8 mouse cellular contexts compared by ENCODE assay signal in the genomic region with DNA sequence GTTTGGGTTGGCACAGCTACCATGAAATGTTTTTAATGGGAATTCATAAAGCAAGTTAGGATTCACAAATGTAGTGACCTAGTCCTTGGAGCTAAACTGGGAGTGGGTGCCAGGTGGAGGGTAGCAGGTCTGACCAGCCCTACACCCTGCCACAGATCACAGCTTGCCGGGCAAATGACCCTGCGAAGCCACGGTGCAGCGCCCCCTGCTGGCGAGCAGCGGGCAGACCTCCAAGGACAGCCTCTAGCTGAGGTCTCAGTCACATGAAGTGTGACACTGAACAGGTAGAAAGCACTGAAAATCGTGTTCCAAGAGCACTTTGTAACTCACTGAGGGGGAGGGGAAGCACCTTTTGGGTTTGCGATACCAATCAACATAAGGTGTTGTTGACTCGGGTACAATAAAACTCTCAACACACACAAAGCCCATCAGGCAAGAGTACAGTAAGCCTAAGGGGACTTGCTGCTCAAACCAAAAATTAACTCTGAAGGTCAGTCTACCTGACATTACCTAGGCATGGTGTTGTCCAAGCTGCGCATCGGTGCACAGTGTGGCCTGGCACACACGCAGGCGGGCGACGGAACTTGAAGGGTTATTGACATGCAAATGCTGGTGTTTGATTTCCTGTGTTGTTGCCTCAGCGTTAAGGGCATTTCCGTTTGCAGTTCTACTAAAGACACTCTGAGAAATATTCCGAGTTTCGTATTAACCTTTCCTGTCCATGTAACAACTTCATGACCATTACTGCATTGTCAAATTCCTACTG.
DNase-seq lines count a peak whose midpoint lies in the region; TF ChIP-seq lines count a peak whose summit lies in the region.
"Had no signal": no experiment of that assay in that cellular context is flagged by ENCODE, and none has a peak within 500 bp of the region (broad histone marks: within the 10 kb centered on the region; RNA-seq: fewer than 3 reads in every experiment).

No protein-coding gene starts in this region.

- H3K4me3 ChIP-seq in layer of hippocampus, adult 2 months = no peak overlapping the region
- peak overlapping the region in 1 of 2 experiments; percentile 23; a peak in 1 of 4 replicates for H3K4me3 ChIP-seq in ES-E14 (ENCODE audit: insufficient read depth in 1 of 2, low read depth in 1 of 2, low read length in 2 of 2, poor library complexity in 1 of 2, severe bottlenecking in 1 of 2)
- H3K4me3 ChIP-seq: lung, embryonic 15.5 days had no signal

- no peak overlapping the region for H3K27ac ChIP-seq in layer of hippocampus, adult 2 months
- H3K27ac ChIP-seq in ES-E14 (ENCODE audit: insufficient read depth, low read depth, low read length, poor library complexity, severe bottlenecking) = no peak overlapping the region
- H3K27ac ChIP-seq: lung, embryonic 15.5 days had no signal

- H3K36me3 ChIP-seq in ES-E14 (ENCODE audit: control insufficient read depth, insufficient read depth, low read length, poor library complexity, severe bottlenecking) = peaks cover 28% of the 10 kb centered on the region
- H3K36me3 ChIP-seq: lung, embryonic 15.5 days had no signal

- no peak overlapping the region for H3K9ac ChIP-seq in ES-E14 (ENCODE audit: insufficient read depth, low read depth, low read length, poor library complexity, severe bottlenecking)
- H3K9ac ChIP-seq: lung, embryonic 15.5 days had no signal

- TF ChIP-seq CTCF in layer of hippocampus, adult 2 months (conservative IDR thresholded peaks at IDR 0.05) = peak; percentile 84

- peaks cover 0 to 8% of the 10 kb centered on the region in 2 experiments; a peak in 1 of 4 replicates for H3K4me1 ChIP-seq in ES-E14 (ENCODE audit: control insufficient read depth in 2 of 2, insufficient read depth in 2 of 2, low read length in 2 of 2, poor library complexity in 1 of 2)
- H3K4me1 ChIP-seq: lung, embryonic 15.5 days had no signal

- in situ Hi-C loops in ES-E14 (cut with MboI; ENCODE audit: low sequenced_read_pairs in 2 of 2, unreplicated experiment in 2 of 2) = no loop called here

- no peak for DNase-seq in layer of hippocampus, adult 2 months (ENCODE audit: low spot score in 2 of 2)
- no peak for DNase-seq in layer of hippocampus, adult 11-12 months (ENCODE audit: low spot score)
- DNase-seq in ES-E14 (ENCODE audit: low read depth, low spot score) = peak; percentile 39
- DNase-seq in adrenal gland, postnatal 10 days = peak; percentile 73
- DNase-seq in heart, postnatal 14 days = peak; percentile 57 to 70
- peak; percentile 20 for DNase-seq in mesoderm, embryonic 11.5 days (ENCODE audit: low read depth, low spot score)
- no peak for DNase-seq in layer of hippocampus, adult 8-10 months (ENCODE audit: low spot score in 2 of 2)

- H3K9me3 ChIP-seq in ES-E14 (ENCODE audit: control insufficient read depth, insufficient read depth, low read depth, low read length) = no peaks in the 10 kb centered on the region
- H3K9me3 ChIP-seq: lung, embryonic 15.5 days had no signal

- intact Hi-C loops in heart, postnatal 14 days (cut with DNase I) = no loop called here

TF ChIP-seq in ES-E14, 5 proteins besides CTCF, POLR2A, EP300 and RAD21:
- TF ChIP-seq ZC3H11A (IDR thresholded peaks at IDR 0.05; ENCODE audit: borderline replicate concordance, low read depth, low read length) (peak; percentile 26; the same call in 1 of the 2 replicates), MAFK (IDR thresholded peaks at IDR 0.05; ENCODE audit: insufficient read depth, low read depth, low read length) (no peak), HCFC1 (IDR thresholded peaks at IDR 0.05; ENCODE audit: borderline replicate concordance, insufficient read depth, low read length) (no peak)

Comparison
In these comparisons a context has a peak if more than half of its experiments do, and no peak if none do; other contexts are left out.
1. DNase-seq: peak in ES-E14 (single experiment), adrenal gland, postnatal 10 days (single experiment), heart, postnatal 14 days (2 of 2) and mesoderm, embryonic 11.5 days (single experiment); none in layer of hippocampus, adult 2 months (0 of 2), layer of hippocampus, adult 11-12 months (single experiment) and layer of hippocampus, adult 8-10 months (0 of 2).